Mouse (Mus musculus): ENCODE results near the gene Gm11596.
"Not testable (repeated sequence)": the region's sequence is repeated elsewhere in the genome, so short reads cannot be mapped to it uniquely, and the experiment has no call there.

The Gm11596 gene

GRCm38 (mm10) chr11:99793367-99793766, at the start of gene Gm11596:
Gene Gm11596 (minus strand): TSS chr11:99793467.
- DNase-seq = no peak

GRCm38 (mm10) chr11:99842185-99842584, 48.9 kb upstream of the Gm11596 start:
- DNase-seq = no peak

GRCm38 (mm10) chr11:99837966-99838365, 44.7 kb upstream of the Gm11596 start, which contains the start of gene 2300003K06Rik:
Gene 2300003K06Rik (minus strand): TSS chr11:99838066.
- no peak for DNase-seq

GRCm38 (mm10) chr11:99815566-99815965, 22.3 kb upstream of the Gm11596 start, which contains the start of gene Gm11564:
Gene Gm11564 (minus strand): TSS chr11:99815666.
- DNase-seq = not testable (repeated sequence)

GRCm38 (mm10) chr11:99809792-99810191, 16.5 kb upstream of the Gm11596 start, which contains the start of gene Krtap4-13:
Gene Krtap4-13 (minus strand): TSS chr11:99809892.
- not testable (repeated sequence) for DNase-seq

- DNase-seq = not testable (repeated sequence)
These were observed 11.1 kb upstream of the Gm11596 start, which contains the start of gene Gm11554 for GRCm38 (mm10) chr11:99804346-99804745. Gene Gm11554 (minus strand): TSS chr11:99804446.

GRCm38 (mm10) chr11:99798832-99799231, 5.6 kb upstream of the Gm11596 start, which contains the start of gene Gm11569:
Gene Gm11569 (minus strand): TSS chr11:99798932.
- DNase-seq = not testable (repeated sequence)

- DNase-seq = not testable (repeated sequence)
These were observed 8.4 kb downstream of the Gm11596 start, which contains the start of gene Krtap4-9 for GRCm38 (mm10) chr11:99784900-99785299. Gene Krtap4-9 (plus strand): TSS chr11:99785200.

GRCm38 (mm10) chr11:99780604-99781003, 12.7 kb downstream of the Gm11596 start, which contains the start of gene Krtap4-8:
Gene Krtap4-8 (minus strand): TSS chr11:99780704.
- no peak for DNase-seq

- DNase-seq = no peak
These were observed 14.9 kb downstream of the Gm11596 start for GRCm38 (mm10) chr11:99778401-99778800.

GRCm38 (mm10) chr11:99772813-99773212, 20.5 kb downstream of the Gm11596 start, which contains the start of gene Gm11595:
Gene Gm11595 (minus strand): TSS chr11:99772913.
- not testable (repeated sequence) for DNase-seq

GRCm38 (mm10) chr11:99768410-99768809, 24.9 kb downstream of the Gm11596 start:
- DNase-seq = no peak

- DNase-seq = no peak
These were observed 34.4 kb downstream of the Gm11596 start for GRCm38 (mm10) chr11:99758877-99759276.

GRCm38 (mm10) chr11:99743985-99744384, 49.3 kb downstream of the Gm11596 start:
- no peak for DNase-seq

Data from right cerebral cortex, postnatal 25 days (tissue).